8 mouse cellular contexts compared by ENCODE assay signal in genomic region chr4:139198004-139198689, GRCm38 (mm10). TPM values are rescaled to one million over a fixed set of nuclear protein-coding genes. Genes with fewer than 3 reads are reported as not detected.
DNase-seq lines count a peak whose midpoint lies in the region; ATAC-seq lines count a peak whose summit lies in the region.

No protein-coding gene starts in this region.

- intact Hi-C loops in heart, postnatal 10 days (cut with DNase I): loop anchor here (5.0 kb wide), 1 partner anchor 226 kb away; the partner anchor contains the start of gene Tmco4

- H3K27ac ChIP-seq in liver, embryonic 12.5 days: peak overlapping the region; percentile 30

- H3K36me3 ChIP-seq in liver, embryonic 12.5 days: peaks cover 39% of the 10 kb centered on the region
- H3K36me3 ChIP-seq in splenic B cell, adult 2 months (ENCODE audit: control insufficient read depth, insufficient read depth, low read length, poor library complexity, severe bottlenecking): no peaks in the 10 kb centered on the region

- no peaks in the 10 kb centered on the region for H3K27me3 ChIP-seq in liver, embryonic 12.5 days (replicated peaks)
- H3K27me3 ChIP-seq in splenic B cell, adult 2 months (ENCODE audit: control insufficient read depth, insufficient read depth, low read length, poor library complexity, severe bottlenecking): no peaks in the 10 kb centered on the region

- 0 out of 2 replicates have a peak overlapping the region, but pooled peaks have one; percentile 2 for H3K9ac ChIP-seq in liver, embryonic 12.5 days

- peak; percentile 72 for DNase-seq in gastrocnemius, postnatal 25 days
- DNase-seq in gastrocnemius, postnatal 10 days: no peak
- peak; percentile 67 for DNase-seq in ZHBTc4 (ENCODE audit: low read depth, low spot score)
- DNase-seq in heart, postnatal 10 days: peak; percentile 57 to 70
- peak; percentile 78 for DNase-seq in splenic B cell, adult 2 months (ENCODE audit: low read depth, low spot score)
- DNase-seq in embryo, embryonic 11 days: no peak
- no peak for DNase-seq in frontal cortex, postnatal 10 days (ENCODE audit: low spot score in 2 of 2)

- H3K4me3 ChIP-seq in liver, embryonic 12.5 days: no peak overlapping the region

- peaks cover 100% of the 10 kb centered on the region for H3K4me1 ChIP-seq in liver, embryonic 12.5 days

- no peak for ATAC-seq in liver, embryonic 12.5 days

- H3K9me3 ChIP-seq in liver, embryonic 12.5 days (replicated peaks): no peaks in the 10 kb centered on the region

- H3K4me2 ChIP-seq in liver, embryonic 12.5 days: peak overlapping the region; percentile 27

- 48% methylated on average over 9 of the region's 9 CpGs for whole genome bisulfite sequencing in liver, embryonic 12.5 days (ENCODE audit: insufficient replicate concordance)

RNA-seq across cellular contexts. Expression of gene Capzb, which starts 5.4 kb away (rescaled TPM):
- total RNA-seq in gastrocnemius, postnatal 25 days (2021): 100 to 1,000 TPM; 472 to 500 TPM
- total RNA-seq in gastrocnemius, postnatal 10 days (2021): 100 to 1,000 TPM; 576 to 632 TPM
- 100 to 1,000 TPM; 394 to 406 TPM for total RNA-seq in heart, postnatal 10 days (2021)
- polyA plus RNA-seq in liver, embryonic 12.5 days (2016; fragmentation: Nextera tagmentation; extraction: Ambion mirVana): 208 and 209 TPM in 2 replicates

Comparison
In these comparisons a context has a peak if more than half of its experiments do, and no peak if none do; other contexts are left out.
1. DNase-seq: peak in gastrocnemius, postnatal 25 days (single experiment), ZHBTc4 (single experiment), heart, postnatal 10 days (2 of 2) and splenic B cell, adult 2 months (single experiment); none in gastrocnemius, postnatal 10 days (single experiment), embryo, embryonic 11 days (single experiment) and frontal cortex, postnatal 10 days (0 of 2).